Mouse (Mus musculus) heart, postnatal 14 days (tissue): ENCODE data around the gene Wwox. TPM values are rescaled to one million over a fixed set of nuclear protein-coding genes. Genes with fewer than 3 reads are reported as not detected.

Experiments used
- DNase-seq, 2 experiments: peaks; one replicate each; pipeline ENCODE4 v3.0.0; 2021 to 2022
- intact Hi-C: fragments of 180-260 bp; cut with DNase I; formaldehyde crosslinking; loops from one replicate; pipeline ENCODE4 v1.15.1; 2025
- total RNA-seq, 2 experiments: library from RNA; stranded (reverse); gene quantifications; 2 replicates each; pipeline ENCODE4 v1.2.3; 2021

Gene Wwox
- total RNA-seq, 2 experiments from 2014 or later, result 5.6 to 6.5 TPM

- no peak for DNase-seq
- intact Hi-C loops, result no loop called here
These were observed 88.3 kb downstream of the Wwox start for GRCm38 (mm10) chr8:114527648-114528221.

GRCm38 (mm10) chr8:114529581-114529980 is 90.1 kb downstream of the Wwox start:
- intact Hi-C loops, result no loop called here
- DNase-seq, result no peak

GRCm38 (mm10) chr8:114536201-114536600 is 96.7 kb downstream of the Wwox start:
- DNase-seq, result no peak
- intact Hi-C loops, result no loop called here

- intact Hi-C loops, result loop anchor here (2.0 to 5.0 kb wide), 6 partner anchors 89 to 1898 kb away; no protein-coding TSS in a partner anchor
- peak; percentile 31 to 64 for DNase-seq
These were observed 101.7 kb downstream of the Wwox start for GRCm38 (mm10) chr8:114541132-114541531.

- intact Hi-C loops, result no loop called here
- DNase-seq, result no peak
These were observed 108.9 kb downstream of the Wwox start for GRCm38 (mm10) chr8:114548360-114548759.

- intact Hi-C loops, result no loop called here
These were observed 109.4 kb downstream of the Wwox start for GRCm38 (mm10) chr8:114548837-114549236.

GRCm38 (mm10) chr8:114550029-114550428 is 110.6 kb downstream of the Wwox start:
- intact Hi-C loops, result no loop called here
- DNase-seq, result peak in 1 of 2 experiments; percentile 21

More at GRCm38 (mm10) chr8:114548837-114549236, 109.4 kb downstream of the Wwox start:
- no peak for DNase-seq

GRCm38 (mm10) chr8:114552606-114553005 is 113.2 kb downstream of the Wwox start:
- intact Hi-C loops, result no loop called here
- no peak for DNase-seq

- no peak for DNase-seq
- intact Hi-C loops, result no loop called here
These were observed 115.5 kb downstream of the Wwox start for GRCm38 (mm10) chr8:114554966-114555365.

- intact Hi-C loops, result no loop called here
- DNase-seq, result no peak
These were observed 116.2 kb downstream of the Wwox start for GRCm38 (mm10) chr8:114555491-114556202.

- no peak for DNase-seq
- intact Hi-C loops, result no loop called here
These were observed 121.7 kb downstream of the Wwox start for GRCm38 (mm10) chr8:114561191-114561590.

GRCm38 (mm10) chr8:114562486-114562885 is 123.0 kb downstream of the Wwox start:
- intact Hi-C loops, result no loop called here
- DNase-seq, result no peak

- intact Hi-C loops, result no loop called here
- DNase-seq, result no peak
These were observed 123.9 kb downstream of the Wwox start for GRCm38 (mm10) chr8:114563361-114563760.

GRCm38 (mm10) chr8:114564036-114564435 is 124.6 kb downstream of the Wwox start:
- no peak for DNase-seq
- intact Hi-C loops, result no loop called here

GRCm38 (mm10) chr8:114568531-114569166 is 129.2 kb downstream of the Wwox start:
- DNase-seq, result no peak
- intact Hi-C loops, result no loop called here

- intact Hi-C loops, result no loop called here
- no peak for DNase-seq
These were observed 133.7 kb downstream of the Wwox start for GRCm38 (mm10) chr8:114573014-114573746.

- intact Hi-C loops, result no loop called here
- DNase-seq, result peak in 1 of 2 experiments; percentile 8
These were observed 134.3 kb downstream of the Wwox start for GRCm38 (mm10) chr8:114573747-114574093.

GRCm38 (mm10) chr8:114579292-114579691 is 139.8 kb downstream of the Wwox start:
- DNase-seq, result no peak
- intact Hi-C loops, result no loop called here

GRCm38 (mm10) chr8:114580684-114581083 is 141.2 kb downstream of the Wwox start:
- intact Hi-C loops, result no loop called here
- DNase-seq, result no peak

GRCm38 (mm10) chr8:114590336-114590867 is 150.9 kb downstream of the Wwox start:
- DNase-seq, result no peak
- intact Hi-C loops, result no loop called here
